Mouse (Mus musculus): Measurements from ENCODE around the gene Slc16a12.

The Slc16a12 gene

DNA sequence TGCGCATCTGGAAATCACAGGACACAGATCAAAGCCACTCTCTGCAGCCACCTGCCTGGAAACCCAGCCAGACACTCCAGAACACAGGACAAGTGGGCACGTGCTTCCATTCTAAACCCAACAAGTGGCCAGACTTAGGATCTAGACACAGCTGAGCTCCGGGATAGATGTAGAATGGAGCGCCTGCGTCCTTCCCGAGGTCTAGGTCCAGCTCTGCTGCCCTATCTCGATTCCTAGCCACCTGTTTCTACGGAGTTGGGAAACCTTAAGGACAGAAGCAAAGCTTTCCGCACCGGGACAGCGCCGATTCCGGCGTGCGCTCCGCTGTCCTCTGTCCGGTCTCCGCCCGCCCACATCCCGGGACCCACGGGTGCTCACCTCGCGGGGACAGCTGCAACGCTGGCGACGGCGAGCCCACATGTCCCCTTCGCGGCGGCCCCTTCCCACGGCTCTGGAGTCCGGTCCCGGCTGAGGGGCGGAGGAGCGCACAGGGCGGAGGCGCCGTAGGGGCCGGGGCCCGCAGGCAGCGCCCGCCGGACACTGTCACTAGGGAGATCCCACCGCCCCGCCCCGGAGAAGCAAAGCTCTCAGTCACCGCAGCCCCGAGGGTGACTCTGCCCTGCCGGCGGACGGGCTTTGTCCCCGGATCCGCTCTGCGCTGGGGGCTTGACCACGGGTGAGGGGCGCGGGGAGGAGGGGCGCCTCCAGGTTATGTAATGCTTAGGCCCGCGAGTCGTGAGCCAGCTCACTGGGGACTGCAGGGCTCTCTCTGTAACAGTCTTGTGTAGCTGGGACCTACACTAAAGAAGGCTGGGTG, at the start of gene Slc16a12:
Slc16a12 (minus strand) TSS at position 602 of the 817 bp plus-strand sequence.
- TF ChIP-seq GATA4 (IDR thresholded peaks at IDR 0.05; ENCODE audit: insufficient replicate concordance, low read length): peak; percentile 12; the same call in 1 of the 2 replicates

DNA sequence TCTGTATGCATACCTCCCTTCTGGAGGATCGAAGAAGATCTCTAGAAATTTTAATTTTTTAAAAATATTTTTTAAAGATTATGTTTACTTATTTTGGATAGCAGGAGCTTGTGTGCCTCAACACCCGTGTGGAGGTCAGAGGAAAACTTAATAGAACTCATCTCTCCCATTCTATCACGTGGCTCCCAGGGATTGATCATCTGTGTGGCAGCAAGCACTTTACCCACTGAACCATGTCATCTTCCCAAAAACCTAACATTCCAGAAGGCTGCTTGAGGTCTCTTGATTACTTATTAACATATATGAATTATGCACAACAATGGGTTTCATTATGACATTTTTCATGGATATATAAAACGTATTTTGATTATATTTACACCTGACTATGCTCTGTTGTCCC, 49.3 kb upstream of the Slc16a12 start:
- no peak for TF ChIP-seq GATA4 (IDR thresholded peaks at IDR 0.05; ENCODE audit: insufficient replicate concordance, low read length)

DNA sequence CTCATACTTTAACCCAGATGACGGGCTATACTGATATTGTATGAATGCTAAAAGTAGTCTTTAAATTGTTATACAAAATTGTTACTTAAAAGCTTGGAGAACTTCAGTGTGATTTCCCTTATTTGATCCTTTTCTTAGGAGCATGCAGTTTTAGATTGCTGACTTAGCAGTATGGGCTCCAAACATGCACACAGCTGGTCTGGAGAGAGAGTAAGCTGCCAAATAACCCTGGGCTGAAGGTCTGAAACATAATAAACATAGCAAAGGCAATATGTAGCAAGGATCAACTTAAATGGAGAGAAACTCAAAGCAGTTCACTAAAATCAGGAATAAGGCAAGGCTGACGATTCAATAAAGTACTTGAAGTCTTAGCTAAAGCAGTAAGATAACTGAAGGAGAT, 35.4 kb upstream of the Slc16a12 start:
- no peak for TF ChIP-seq GATA4 (IDR thresholded peaks at IDR 0.05; ENCODE audit: insufficient replicate concordance, low read length)

DNA sequence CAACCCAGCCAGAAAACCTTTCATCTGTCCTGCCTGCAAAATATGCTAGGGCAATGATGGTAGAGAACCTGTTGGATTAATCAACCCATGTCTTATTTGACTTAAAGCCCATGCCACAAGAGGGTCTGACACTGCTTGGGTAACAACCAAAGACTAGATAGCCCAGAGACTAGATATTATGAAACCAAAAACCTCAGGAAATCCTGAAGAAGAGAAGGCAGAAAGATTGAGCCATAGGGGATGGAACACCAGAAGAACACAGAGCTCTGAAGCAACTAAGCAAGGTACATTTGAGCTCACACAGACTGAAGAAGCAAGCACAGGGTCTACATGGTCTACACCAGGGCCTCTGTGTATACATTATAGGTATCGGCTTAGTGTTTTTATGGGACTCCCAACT, 31.9 kb upstream of the Slc16a12 start:
- TF ChIP-seq GATA4 (IDR thresholded peaks at IDR 0.05; ENCODE audit: insufficient replicate concordance, low read length): no peak

DNA sequence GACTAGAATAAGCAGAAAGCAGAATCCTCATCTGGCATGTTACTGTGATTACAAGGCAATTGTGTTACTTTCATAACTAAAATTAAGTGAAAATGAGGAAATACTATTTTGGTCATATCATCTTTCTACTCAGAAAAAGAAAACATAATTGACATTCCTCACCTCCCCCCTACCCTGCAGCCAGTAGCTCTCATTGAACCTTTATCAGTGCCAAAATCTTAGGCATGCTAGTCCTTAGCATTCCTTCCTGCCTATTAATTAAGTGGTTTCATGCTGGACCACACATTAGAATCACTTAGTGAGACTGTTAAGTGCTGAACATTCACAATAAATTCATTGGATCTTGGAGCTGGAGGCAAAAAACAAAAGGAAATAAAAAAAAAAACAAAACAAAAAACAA, 31.0 kb upstream of the Slc16a12 start:
- TF ChIP-seq GATA4 (IDR thresholded peaks at IDR 0.05; ENCODE audit: insufficient replicate concordance, low read length): no peak

DNA sequence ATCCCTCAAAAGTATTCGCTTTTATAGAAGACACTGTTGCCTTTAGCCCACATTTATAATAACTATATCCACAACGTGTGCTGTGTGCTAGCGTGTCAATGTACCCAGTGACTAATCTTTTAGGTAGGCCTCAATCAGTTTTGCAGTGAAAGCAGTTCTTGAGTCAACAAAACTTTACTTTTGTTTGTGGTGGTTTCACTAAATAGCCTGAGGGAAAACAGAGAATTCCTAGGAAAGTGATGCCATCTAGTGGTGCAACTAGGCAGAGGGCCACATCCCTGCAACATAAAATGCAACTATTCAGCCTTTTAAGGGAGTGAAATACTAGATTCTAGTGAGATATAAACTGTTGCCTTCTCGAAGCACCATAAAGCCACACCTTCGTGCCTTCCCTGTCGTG, 25.7 kb upstream of the Slc16a12 start:
- TF ChIP-seq GATA4 (IDR thresholded peaks at IDR 0.05; ENCODE audit: insufficient replicate concordance, low read length): no peak

DNA sequence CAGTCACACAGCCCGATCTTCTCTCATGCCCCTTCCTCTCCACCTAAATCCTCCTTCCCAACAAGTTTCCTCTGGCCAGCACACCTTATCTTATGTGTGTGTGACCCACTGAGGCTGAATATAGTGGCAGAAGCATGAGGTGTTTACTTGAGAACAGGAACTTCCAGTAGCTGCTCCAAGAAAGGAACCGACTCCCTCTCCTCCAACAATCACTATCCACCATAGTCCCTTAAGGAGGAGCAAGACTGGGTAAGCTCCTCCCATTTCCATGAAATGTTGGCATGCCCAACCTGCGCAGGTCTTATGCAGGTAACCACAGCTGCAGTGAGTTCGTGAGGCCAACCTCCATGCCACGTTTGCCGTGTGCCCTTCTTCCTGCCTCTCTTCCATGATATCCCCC, 23.7 kb upstream of the Slc16a12 start:
- no peak for TF ChIP-seq GATA4 (IDR thresholded peaks at IDR 0.05; ENCODE audit: insufficient replicate concordance, low read length)

DNA sequence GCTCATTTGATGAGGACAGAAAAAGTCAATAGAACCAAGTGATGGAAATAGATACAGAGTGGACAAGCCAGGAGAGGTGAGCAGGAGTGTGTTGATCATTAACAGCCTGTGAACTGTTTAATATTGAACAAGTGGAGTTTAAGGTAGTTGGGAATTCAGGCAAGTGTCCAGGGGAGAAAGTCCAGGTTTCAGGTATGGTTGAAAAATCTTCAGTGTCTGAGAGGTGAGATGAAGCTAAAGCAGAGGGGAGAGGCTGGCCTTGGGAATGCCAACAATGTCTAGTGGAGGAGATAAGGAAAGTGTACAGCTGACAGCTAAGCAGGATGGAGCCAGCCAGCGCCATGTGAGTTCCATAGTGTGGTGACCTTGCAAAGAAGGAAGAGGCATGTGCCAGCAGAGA, 11.7 kb upstream of the Slc16a12 start:
- no peak for TF ChIP-seq GATA4 (IDR thresholded peaks at IDR 0.05; ENCODE audit: insufficient replicate concordance, low read length)

DNA sequence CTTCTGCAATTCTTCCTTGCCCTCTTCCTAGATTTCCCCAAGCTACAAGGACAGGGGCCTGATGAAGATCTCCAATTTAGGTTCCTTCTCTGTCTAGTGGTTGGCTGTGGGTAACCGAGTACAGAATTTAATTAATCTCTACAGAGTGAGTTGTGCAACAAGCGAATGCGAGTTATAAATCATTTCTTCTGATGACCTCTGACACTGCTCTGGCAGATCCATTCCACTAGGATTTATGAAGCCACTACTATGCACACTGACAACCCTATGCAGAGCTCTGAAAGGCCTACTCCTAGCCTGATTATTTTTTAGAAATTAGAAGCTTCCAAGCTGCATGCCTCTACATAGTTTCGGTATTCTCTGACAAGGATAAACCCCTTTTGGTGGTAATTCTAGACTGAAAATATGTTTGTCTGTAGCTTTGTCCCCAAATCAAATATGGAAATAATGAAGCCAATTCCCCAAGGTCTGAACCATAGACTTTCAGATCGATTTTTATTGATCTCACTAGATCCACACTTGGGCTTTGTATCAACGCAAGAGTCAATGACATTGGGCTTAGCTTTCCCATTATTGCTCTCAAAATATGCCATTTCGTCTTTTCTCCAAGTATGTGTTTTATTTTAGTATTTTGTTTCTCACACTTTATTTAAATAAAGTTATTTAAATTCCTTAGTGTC, 9.6 kb upstream of the Slc16a12 start:
- TF ChIP-seq GATA4 (IDR thresholded peaks at IDR 0.05; ENCODE audit: insufficient replicate concordance, low read length): no peak

DNA sequence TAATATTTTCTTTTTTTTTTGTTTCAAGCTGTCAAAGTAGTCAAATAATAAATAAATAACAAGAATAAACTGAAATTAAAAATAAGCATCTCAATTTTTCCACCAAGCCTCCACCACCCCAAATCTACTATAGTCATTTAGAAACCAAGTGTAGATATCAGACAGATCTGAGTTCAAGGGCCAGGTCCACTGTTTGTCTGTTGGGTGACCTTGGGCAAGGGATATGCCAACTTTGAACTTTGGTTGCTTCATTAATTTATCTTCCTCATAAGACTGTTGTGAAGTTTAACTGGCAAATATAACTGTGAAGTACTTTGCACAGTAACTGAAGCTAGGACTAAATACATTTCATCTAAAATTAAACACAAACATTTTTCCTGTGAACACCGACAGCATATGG, 8.6 kb upstream of the Slc16a12 start:
- TF ChIP-seq GATA4 (IDR thresholded peaks at IDR 0.05; ENCODE audit: insufficient replicate concordance, low read length): peak; percentile 94

DNA sequence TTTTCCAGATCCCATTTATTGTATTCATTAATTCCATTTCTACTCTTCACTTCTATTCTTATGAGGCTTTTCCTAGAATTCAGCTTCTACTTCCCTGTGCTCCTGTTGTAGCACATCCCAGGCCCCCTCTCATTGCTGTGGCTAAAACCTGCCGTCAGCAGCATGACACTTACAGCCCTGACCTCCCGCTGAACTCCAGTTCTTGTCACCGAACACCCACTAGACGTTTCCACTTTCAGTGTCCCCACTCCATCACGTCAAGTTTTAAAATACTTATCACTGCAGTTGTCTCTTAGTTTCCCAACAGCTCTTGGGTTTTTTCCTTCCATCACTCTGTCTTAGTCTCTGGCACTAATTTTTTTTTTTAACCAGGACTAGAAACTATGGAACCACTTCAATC, 6.2 kb upstream of the Slc16a12 start:
- TF ChIP-seq GATA4 (IDR thresholded peaks at IDR 0.05; ENCODE audit: insufficient replicate concordance, low read length): no peak

DNA sequence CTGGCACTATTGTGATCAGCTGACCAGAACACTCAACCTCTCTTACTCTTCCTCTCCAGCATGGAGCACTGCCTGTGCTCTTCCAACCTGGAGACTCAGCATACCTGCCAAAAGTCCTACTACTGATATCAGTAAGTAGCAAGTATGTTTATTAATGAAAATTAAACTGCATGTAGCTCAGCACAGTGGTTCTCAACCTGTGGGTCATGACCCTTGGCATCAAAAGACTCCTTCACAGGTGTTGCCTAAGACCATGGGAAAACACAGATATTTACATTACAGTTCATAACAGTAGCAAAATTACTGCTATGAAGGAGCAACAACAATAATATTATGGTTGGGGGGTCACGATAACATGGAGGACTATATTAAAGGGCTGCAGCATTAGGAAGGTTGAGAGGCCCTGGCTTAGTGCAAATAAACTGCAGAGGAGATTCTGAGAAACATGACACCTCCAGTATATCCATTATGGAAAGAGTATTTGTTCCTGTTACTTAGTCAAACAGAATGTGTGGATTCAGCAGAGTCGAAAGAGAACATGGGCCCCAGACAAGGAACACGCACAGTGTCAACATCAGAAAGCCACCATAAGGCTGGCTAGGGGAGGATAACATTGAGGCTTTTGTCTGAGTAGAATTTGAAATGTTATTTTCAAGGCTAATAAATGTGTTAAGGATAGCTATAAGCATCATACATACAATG, 5.5 kb upstream of the Slc16a12 start:
- no peak for TF ChIP-seq GATA4 (IDR thresholded peaks at IDR 0.05; ENCODE audit: insufficient replicate concordance, low read length)

DNA sequence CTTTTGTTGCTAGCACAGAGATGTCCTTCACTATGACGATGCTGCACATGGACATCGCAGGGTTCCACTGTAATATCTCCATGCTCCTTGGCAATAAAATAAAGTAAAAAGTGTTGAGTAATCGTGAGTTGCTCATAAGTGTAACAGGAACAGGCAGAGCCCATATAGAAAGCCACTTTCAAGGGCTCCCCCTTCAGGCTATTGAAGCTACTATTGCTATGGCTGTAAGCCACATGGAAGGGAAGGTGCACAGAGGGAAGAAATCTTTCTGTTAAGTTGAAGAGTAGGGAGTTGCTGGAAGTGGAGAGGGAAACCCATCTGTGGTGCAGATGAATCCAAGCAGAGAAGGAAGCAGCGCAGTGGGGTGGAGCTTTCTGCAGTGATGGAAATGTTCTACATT, 4.1 kb upstream of the Slc16a12 start:
- TF ChIP-seq GATA4 (IDR thresholded peaks at IDR 0.05; ENCODE audit: insufficient replicate concordance, low read length): no peak

DNA sequence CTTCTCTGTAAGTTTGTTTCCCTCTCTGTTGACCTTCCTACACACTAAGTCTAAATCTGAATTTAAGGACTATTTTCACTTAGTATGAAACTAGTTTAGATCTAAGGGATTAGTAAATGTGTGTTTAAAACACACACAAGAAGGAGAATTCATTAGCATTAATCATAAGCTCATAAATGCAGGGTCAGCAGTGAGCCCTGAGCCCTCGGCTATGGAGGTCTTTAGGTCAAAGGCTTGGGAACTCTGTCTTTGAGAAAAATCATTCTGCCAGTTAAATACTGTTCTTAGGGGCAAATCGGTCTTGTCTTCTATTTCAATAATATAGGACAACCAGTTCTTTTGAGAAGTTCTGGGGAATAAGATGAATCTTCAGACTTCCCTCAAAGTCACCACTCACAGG, 1.9 kb upstream of the Slc16a12 start:
- TF ChIP-seq GATA4 (IDR thresholded peaks at IDR 0.05; ENCODE audit: insufficient replicate concordance, low read length): no peak

DNA sequence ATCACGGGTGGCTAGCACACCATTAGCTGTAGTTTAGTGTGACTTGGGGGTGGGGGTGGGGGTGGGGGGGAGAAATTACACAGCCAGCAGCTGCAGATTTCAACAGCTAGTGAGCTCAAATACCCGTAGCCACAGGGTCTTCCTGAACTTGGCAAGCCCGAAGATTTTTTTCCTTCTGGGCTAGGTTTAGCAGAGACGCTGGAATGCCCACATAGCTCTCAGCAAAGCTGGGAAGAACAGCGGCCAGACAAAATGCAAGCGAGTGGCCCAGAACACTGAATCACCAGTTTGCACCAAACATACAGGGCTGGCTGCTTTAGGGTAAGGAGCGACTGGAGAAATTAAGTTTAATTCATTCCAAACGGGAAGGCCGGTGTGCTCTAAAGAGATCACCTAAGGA, 888 bp downstream of the Slc16a12 start:
- TF ChIP-seq GATA4 (IDR thresholded peaks at IDR 0.05; ENCODE audit: insufficient replicate concordance, low read length): no peak

DNA sequence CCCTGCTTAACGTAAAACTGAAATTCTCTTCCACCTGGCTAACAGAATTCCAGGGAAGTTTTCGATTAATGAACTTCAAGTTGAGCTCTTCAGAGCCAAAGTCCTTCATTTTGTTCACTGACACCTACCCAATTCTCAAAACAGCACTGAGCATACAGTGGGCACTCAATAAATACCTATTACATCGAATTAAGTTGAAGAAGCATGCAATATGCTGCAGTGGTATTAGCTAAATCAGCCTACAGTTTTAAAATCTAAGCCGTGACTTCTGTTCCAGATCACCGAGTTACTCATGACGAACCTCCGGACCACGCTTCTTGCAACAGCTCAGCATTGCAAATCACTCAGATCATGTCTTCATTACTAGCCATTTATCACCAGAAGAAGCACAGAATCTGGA, 2.1 kb downstream of the Slc16a12 start:
- no peak for TF ChIP-seq GATA4 (IDR thresholded peaks at IDR 0.05; ENCODE audit: insufficient replicate concordance, low read length)

All from liver, adult (tissue).